Mouse (Mus musculus): ENCODE data around the gene Clec4b2.

GRCm38 (mm10) chr6:123229644-123230043, 57.0 kb downstream of the Clec4b2 start, which contains the start of gene Clec4n:
- TF ChIP-seq POLR2A (IDR thresholded peaks at IDR 0.05; ENCODE audit: low read depth, low read length) (no peak), CTCF (conservative IDR thresholded peaks at IDR 0.05; ENCODE audit: insufficient read depth, insufficient read length, low read depth, low read length) (no peak)

Data from kidney, adult 2 months (tissue).